Mouse (Mus musculus) spleen, adult 2 months (tissue): ENCODE measurements at regions not wholly inside any gene's neighbourhood (a gene's known extent, or its start where the extent isn't known, plus 50 kb on each side); places are given as distances from the start of the nearest gene placed in this dataset.

Source experiments
- DNase-seq, 2 experiments: peaks; one replicate each; pipeline versions ENCODE4 v3.0.0 to v3.0.0-alpha.2; 2012 to 2021; ENCODE audit warnings: low spot score in 2 of 2, low read depth in 1 of 2
- H3K27ac ChIP-seq: fragments of 200-500 bp; 2 replicates; pipeline ENCODE4 v1.5.1; 2012; ENCODE audit warnings: low read length, inconsistent platforms; ENCODE audit not compliant: insufficient read depth
- H3K27me3 ChIP-seq: fragments of 200-500 bp; 2 replicates; pipeline ENCODE4 v1.6.1; 2012; ENCODE audit warnings: mild to moderate bottlenecking, moderate library complexity, low read length, inconsistent platforms; ENCODE audit not compliant: control insufficient read depth, insufficient read depth
- H3K36me3 ChIP-seq: fragments of 200-500 bp; 2 replicates; pipeline ENCODE4 v1.6.1; 2012; ENCODE audit warnings: mild to moderate bottlenecking, low read length, inconsistent platforms; ENCODE audit not compliant: control insufficient read depth, insufficient read depth
- H3K4me1 ChIP-seq: fragments of 200-500 bp; 2 replicates; pipeline ENCODE4 v1.6.1; 2011; ENCODE audit warnings: inconsistent platforms; ENCODE audit not compliant: control insufficient read depth, insufficient read depth, insufficient read length
- H3K4me3 ChIP-seq: fragments of 200-500 bp; 2 replicates; pipeline ENCODE4 v1.5.1; 2011; ENCODE audit warnings: mild to moderate bottlenecking, inconsistent platforms; ENCODE audit not compliant: insufficient read depth, insufficient read length; ENCODE audit errors: extremely low read depth
- CTCF ChIP-seq: fragments of 200-500 bp; IDR thresholded peaks from 2 replicates; pipeline ENCODE4 v1.5.1; 2011; ENCODE audit warnings: mild to moderate bottlenecking, inconsistent platforms; ENCODE audit not compliant: insufficient read depth, insufficient read length, insufficient replicate concordance; ENCODE audit errors: extremely low read depth
- POLR2A ChIP-seq: fragments of 200-500 bp; IDR thresholded peaks from 2 replicates; pipeline ENCODE4 v1.6.1; 2011; ENCODE audit warnings: low read depth, low read length, inconsistent platforms
- WGBS: fragments of 180-500 bp; shearing (Covaris S2); methylation state at CpG from one replicate; pipeline ENCODE4 v1.1.7; 2018; 5-methylcytosine and 5-hydroxymethylcytosine counted together

DNA sequence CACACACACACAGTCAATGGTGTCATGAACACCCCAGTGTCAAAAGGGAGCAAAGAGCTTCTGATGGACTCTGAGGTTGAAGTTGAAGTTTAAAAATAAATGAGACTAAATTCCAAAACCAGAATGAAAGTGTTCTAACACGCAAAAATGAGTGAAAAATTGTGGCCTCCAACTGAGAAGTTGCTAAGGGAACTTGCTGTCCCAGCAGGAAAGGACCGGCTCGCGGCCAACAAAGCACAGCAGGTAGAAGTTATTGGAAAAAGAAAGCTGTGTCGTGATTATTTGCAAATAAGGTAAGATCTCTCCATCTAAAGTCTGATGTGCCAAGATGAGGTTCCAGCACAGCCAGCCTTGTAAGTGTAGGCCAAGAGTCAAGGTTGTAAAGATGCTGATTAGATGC, 169.7 kb downstream of the Nrp2 start:
- no peak for DNase-seq
- WGBS = 93% methylated on average over 5 of the region's 5 CpGs
- no peak overlapping the region for H3K27ac ChIP-seq
- H3K27me3 ChIP-seq = no peaks in the 10 kb centered on the region
- TF ChIP-seq POLR2A (no peak), CTCF (no peak)
- H3K36me3 ChIP-seq = no peaks in the 10 kb centered on the region
- H3K4me3 ChIP-seq = no peak overlapping the region
- peaks cover 6% of the 10 kb centered on the region; the same call in 1 of the 2 replicates for H3K4me1 ChIP-seq

GRCm38 (mm10) chr1:62875631-62876030, 172.5 kb downstream of the Nrp2 start:
- WGBS = 12% methylated on average over 9 of the region's 9 CpGs
- Histone ChIP-seq H3K4me3 (no peak overlapping the region), H3K4me1 (peaks cover 6% of the 10 kb centered on the region; the same call in 1 of the 2 replicates), H3K27me3 (no peaks in the 10 kb centered on the region), H3K36me3 (no peaks in the 10 kb centered on the region), H3K27ac (no peak overlapping the region)
- TF ChIP-seq CTCF = no peak
- TF ChIP-seq POLR2A = no peak
- DNase-seq = peak in 1 of 2 experiments; percentile 49

DNA sequence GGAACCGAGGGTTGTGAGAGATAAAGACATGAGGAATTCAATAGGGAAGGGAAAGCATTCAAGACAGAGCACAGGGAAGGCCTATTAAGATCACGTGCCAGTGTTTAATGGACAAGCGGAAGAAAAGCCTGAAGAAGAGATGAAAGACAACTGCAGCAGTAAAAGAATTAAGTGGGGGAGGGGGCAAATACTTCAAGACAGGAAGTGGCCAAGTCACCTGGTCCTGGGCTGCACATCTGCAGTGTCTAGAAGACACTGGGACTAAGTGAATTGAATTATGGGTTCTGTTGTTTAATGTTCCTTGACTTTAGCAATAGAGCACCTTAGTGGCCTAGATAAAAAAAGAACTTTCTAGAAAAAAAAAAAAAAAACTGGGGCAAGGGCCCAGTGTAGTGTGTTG, 173.6 kb downstream of the Nrp2 start:
- WGBS = 64% methylated on average over 3 of the region's 3 CpGs
- peak in 1 of 2 experiments; percentile 8 for DNase-seq

GRCm38 (mm10) chr1:62880882-62881291, 177.8 kb downstream of the Nrp2 start:
- TF ChIP-seq POLR2A (no peak), CTCF (no peak)
- Histone ChIP-seq H3K4me1 (no peaks in the 10 kb centered on the region), H3K27ac (no peak overlapping the region), H3K36me3 (no peaks in the 10 kb centered on the region), H3K27me3 (no peaks in the 10 kb centered on the region), H3K4me3 (no peak overlapping the region)
- no peak for DNase-seq
- 85% methylated on average over 4 of the region's 4 CpGs for WGBS

More for the DNA sequence above, 173.6 kb downstream of the Nrp2 start:
- H3K4me3 ChIP-seq = no peak overlapping the region
- peaks cover 6% of the 10 kb centered on the region; the same call in 1 of the 2 replicates for H3K4me1 ChIP-seq
- H3K36me3 ChIP-seq = no peaks in the 10 kb centered on the region
- TF ChIP-seq POLR2A (no peak), CTCF (no peak)
- no peak overlapping the region for H3K27ac ChIP-seq
- no peaks in the 10 kb centered on the region for H3K27me3 ChIP-seq

DNA sequence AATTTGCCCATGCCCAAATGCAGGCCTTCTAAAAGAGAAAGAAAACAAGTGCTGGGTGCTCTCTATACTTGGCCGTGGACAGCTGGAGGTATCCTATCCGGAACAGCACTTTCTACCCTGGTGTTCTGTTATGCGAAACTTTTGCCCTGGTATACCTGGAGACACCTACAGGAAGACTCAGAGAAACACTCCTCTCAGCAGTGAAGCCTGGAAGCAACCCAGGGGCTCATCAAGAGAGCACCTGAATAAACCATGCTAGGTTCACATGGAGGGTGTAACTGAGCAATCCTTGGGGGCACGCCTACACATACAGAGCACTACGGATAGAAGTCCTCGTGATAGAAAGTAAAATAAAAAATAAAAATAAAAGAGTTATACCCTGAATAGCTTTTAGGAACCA, 178.4 kb downstream of the Nrp2 start:
- no peaks in the 10 kb centered on the region for H3K27me3 ChIP-seq
- no peaks in the 10 kb centered on the region for H3K4me1 ChIP-seq
- no peak overlapping the region for H3K4me3 ChIP-seq
- DNase-seq = no peak
- H3K27ac ChIP-seq = no peak overlapping the region
- H3K36me3 ChIP-seq = no peaks in the 10 kb centered on the region
- TF ChIP-seq CTCF = no peak
- TF ChIP-seq POLR2A = no peak
- WGBS = 90% methylated on average over 6 of the region's 6 CpGs

DNA sequence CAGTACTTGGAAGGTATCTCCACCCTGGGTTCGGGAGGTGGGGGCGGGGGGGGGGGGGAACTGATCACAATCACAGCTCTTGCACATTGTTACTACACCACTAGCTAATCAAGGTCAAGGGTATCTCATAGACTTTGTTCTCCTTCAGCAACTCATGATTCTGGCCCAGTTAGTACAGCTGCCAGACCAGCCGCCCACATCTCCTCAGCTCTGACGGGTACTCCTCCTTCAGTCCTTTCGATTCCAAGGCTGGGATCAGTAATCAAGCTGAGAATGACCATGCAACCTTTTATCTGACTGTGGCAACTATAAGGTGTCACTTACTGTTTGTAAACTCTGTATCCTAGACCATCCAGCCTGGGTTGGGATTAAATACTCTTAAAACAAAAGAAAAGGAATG, 178.9 kb downstream of the Nrp2 start:
- H3K4me3 ChIP-seq = no peak overlapping the region
- no peaks in the 10 kb centered on the region for H3K4me1 ChIP-seq
- no peak for DNase-seq
- no peaks in the 10 kb centered on the region for H3K36me3 ChIP-seq
- TF ChIP-seq POLR2A = no peak
- no peak for TF ChIP-seq CTCF
- WGBS = 95% methylated on average over 5 of the region's 5 CpGs
- H3K27me3 ChIP-seq = no peaks in the 10 kb centered on the region
- H3K27ac ChIP-seq = no peak overlapping the region

DNA sequence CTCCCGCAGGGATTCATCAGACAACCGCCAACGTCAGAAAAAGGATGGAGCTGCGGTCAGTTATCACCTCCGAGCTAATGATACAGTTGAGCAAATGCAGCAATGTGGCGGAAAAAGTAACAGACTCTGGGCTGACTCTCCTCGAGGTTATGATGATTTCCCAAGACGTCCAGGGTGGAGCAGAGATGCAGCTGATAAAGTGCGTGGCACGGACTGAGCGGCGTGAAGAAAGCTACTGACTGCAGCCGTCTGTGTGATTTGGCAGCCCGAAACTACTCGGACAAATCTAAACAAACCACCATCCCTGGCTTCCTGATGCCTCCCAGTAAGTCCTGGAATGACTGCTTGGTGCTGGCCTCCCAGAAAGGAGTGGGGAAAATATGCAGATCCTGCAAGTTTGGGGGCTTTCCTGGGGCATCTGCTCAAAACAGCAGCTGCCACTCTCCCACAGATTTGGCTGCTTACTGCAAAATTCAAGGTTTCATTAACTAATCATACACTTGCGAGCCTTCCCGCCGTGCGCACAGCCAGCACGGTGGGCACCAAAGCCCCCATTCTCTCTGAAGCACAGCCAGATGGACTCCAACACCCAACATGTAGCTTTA, 181.9 kb downstream of the Nrp2 start:
- H3K4me1 ChIP-seq = no peaks in the 10 kb centered on the region
- H3K27ac ChIP-seq = no peak overlapping the region
- TF ChIP-seq CTCF (no peak), POLR2A (no peak)
- DNase-seq = no peak
- H3K36me3 ChIP-seq = no peaks in the 10 kb centered on the region
- 85% methylated on average over 20 of the region's 20 CpGs for WGBS
- H3K4me3 ChIP-seq = no peak overlapping the region
- no peaks in the 10 kb centered on the region for H3K27me3 ChIP-seq
